Mouse (Mus musculus) cortical plate, adult 2 months (tissue): Measurements from ENCODE around the gene Prkch. TPM values are rescaled to one million over a fixed set of nuclear protein-coding genes. Genes with fewer than 3 reads are reported as not detected.

Source experiments
- H3K27ac ChIP-seq: fragments of 200-500 bp; 2 replicates; pipeline ENCODE4 v1.5.1; 2012; ENCODE audit warnings: low read length, control low read depth, inconsistent platforms; ENCODE audit not compliant: insufficient read depth
- H3K4me1 ChIP-seq: fragments of 200-500 bp; 2 replicates; pipeline ENCODE4 v1.6.1; 2011; ENCODE audit warnings: low read length; ENCODE audit not compliant: control insufficient read depth, insufficient read depth
- H3K4me3 ChIP-seq: fragments of 200-500 bp; 2 replicates; pipeline ENCODE4 v1.5.1; 2011; ENCODE audit warnings: mild to moderate bottlenecking, low read length, control low read depth; ENCODE audit not compliant: insufficient read depth
- CTCF ChIP-seq: fragments of 200-500 bp; IDR thresholded peaks from 2 replicates; pipeline ENCODE4 v1.5.1; 2011; ENCODE audit warnings: mild to moderate bottlenecking, control low read depth, low read length; ENCODE audit not compliant: insufficient read depth; ENCODE audit errors: extremely low read depth
- POLR2A ChIP-seq: fragments of 200-500 bp; IDR thresholded peaks from 2 replicates; pipeline ENCODE4 v1.6.1; 2011; ENCODE audit warnings: mild to moderate bottlenecking, low read length, control low read depth; ENCODE audit not compliant: insufficient read depth; ENCODE audit errors: extremely low read depth
- polyA plus RNA-seq: library from polyadenylated mRNA; depleted of rRNA; stranded (reverse); fragments of >200 nt; gene quantifications from 2 replicates; pipeline ENCODE4 v1.2.3, GENCODE M21; 2012

Prkch gene
- polyA plus RNA-seq, 1 experiment = 5.3 TPM

DNA sequence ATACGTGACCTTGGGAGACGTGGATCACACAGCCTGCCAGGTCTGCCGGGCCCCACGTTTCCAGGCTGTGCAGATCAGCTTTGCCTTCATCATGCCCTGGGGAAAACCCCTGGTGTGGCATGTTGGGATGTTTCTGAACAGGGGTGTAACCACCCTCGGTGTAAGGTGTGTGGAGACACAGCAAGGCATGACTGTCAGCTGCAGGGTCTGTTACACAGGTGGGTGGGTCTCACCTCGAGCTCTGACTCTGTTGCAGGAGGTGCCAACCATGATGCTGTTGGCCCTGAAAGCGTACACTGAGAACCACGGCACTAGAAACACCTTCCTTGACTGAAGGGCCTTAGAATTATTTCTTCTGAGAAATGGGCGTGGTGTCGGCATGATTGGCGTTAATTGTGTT, 46.6 kb downstream of the Prkch start:
- Histone ChIP-seq H3K27ac (no peak overlapping the region), H3K4me3 (no peak overlapping the region), H3K4me1 (no peaks in the 10 kb centered on the region)
- TF ChIP-seq POLR2A = no peak
- TF ChIP-seq CTCF = no peak

DNA sequence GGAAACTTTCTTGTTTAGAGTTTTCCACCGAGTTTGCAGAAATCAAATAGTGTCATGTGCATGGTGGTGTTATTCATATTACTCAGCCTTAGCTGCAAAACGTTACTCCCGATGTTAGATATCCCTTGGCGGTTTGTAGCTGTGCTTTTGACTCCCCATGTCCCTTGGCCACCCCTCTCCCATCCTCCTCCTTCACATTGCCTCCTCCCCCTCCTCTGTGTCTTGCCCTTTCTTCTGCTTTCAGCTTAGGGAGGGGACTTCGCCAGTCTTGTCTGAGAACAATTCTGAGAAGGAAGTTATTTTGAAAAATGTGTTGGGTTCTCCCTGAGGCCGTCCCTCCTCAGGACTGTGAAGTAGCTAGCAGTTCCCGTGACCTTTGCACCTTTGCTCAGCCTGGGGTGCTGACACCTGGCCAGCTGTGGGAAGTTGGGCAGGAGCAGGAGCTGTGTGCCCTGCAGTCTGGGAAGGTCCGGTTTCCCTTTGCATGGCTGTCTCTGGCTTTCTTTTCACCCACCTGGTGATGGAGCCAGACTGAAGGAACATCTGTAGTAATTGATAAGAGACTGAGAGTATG, 48.2 kb downstream of the Prkch start:
- Histone ChIP-seq H3K4me1 (no peaks in the 10 kb centered on the region), H3K4me3 (no peak overlapping the region), H3K27ac (no peak overlapping the region)
- no peak for TF ChIP-seq POLR2A
- TF ChIP-seq CTCF = no peak

DNA sequence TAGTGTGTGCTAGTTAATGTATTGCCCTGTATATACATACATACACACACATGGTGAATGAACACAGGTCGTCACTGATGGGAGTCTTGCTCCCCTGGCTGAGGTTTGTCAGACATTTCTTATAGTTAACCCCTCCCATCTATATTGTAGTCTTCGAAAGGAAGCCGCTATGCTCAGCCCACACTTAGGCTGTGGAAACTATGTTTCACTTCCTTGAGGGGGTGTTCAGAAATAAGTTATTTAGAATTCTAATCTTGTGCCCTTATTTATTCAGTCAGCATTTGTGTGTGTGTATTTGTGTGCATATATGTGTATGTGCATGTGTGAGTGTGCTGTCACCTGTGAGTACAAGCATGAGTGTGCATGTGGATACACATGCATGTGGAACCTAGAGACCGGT, 49.1 kb downstream of the Prkch start:
- TF ChIP-seq POLR2A = no peak
- TF ChIP-seq CTCF = no peak
- Histone ChIP-seq H3K4me3 (no peak overlapping the region), H3K27ac (no peak overlapping the region), H3K4me1 (no peaks in the 10 kb centered on the region)

DNA sequence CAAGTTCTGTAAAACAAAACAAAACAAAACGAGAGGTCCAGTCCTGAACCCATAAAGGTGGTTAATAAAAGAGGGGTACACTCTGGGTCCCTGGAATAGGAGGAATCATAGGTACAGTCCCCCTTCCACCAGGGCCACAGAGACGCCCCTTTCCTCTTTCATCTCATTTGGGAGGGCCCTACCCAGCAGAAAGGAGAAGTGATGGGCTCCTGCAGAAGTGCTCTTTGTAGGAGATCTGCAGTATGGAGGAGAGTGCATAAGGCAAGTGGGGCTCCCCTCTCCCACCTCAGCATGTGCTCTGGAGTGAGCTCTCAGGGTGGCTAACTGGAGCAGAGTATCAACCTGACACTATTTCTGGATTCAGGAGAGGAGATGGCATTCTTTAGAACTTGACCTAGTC, 55.0 kb downstream of the Prkch start:
- Histone ChIP-seq H3K4me1 (no peaks in the 10 kb centered on the region), H3K4me3 (no peak overlapping the region), H3K27ac (no peak overlapping the region)
- no peak for TF ChIP-seq CTCF

DNA sequence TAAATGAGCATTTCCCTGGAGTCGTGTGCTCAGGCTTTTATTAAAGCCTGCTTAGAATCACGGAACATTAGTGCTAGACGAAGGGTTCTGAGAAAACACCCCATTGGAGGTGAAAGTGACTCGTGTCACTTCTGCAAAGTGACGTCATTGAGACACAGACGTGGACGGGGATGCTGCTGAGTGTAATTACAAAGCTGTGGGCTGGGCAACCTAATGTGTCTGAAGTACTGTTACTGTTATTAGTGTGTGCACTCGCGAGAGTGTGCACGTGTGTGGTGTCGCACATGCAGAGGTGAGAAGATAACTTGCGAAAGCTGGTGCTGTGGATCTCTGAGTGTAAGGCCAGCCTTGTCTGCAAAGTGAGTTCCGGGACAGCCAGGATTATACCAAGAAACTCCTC, 56.6 kb downstream of the Prkch start:
- TF ChIP-seq CTCF (no peak), POLR2A (no peak)
- no peak overlapping the region for H3K27ac ChIP-seq
- no peak overlapping the region for H3K4me3 ChIP-seq
- H3K4me1 ChIP-seq = no peaks in the 10 kb centered on the region

DNA sequence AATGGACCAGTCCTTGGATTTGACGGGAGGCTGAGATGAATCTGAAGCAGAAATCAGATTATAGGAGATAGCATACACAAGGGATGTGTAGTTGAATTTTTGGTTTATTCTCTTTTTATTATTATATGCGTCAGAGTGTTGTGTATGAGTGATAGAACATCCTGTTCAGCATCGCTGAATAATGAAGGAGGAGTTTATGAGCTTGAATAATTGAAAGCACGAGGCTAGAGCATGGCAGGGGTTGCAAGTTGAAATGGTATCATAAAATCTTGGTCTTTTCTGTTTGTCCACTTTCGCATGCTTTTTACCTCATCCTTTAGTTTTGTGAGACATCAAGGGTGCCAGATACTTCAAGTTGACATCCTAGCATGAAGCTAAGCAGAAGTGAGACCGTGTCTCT, 60.6 kb downstream of the Prkch start:
- TF ChIP-seq POLR2A (no peak), CTCF (no peak)
- Histone ChIP-seq H3K4me1 (no peaks in the 10 kb centered on the region), H3K4me3 (no peak overlapping the region), H3K27ac (no peak overlapping the region)

DNA sequence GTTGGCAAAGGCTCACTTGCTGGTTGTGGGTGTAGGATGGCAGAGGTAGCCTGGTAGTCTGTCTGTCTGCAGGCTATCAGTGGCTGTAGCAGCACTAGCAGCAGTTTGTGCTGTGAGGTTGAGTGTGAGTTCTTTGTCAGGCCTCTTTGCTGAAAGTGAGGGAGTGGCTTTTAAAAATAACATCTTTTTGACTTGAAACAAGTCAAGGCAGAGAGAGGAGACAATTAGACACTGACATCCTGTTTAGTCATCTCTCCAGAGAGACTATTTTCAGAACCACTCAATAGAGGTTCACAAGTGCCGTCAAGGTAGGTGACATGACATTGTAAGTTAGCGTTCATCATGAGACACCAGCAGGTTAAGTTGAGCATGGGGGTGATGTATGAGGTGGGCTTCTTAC, 63.1 kb downstream of the Prkch start:
- H3K4me3 ChIP-seq = no peak overlapping the region
- no peaks in the 10 kb centered on the region for H3K4me1 ChIP-seq
- no peak for TF ChIP-seq CTCF
- no peak for TF ChIP-seq POLR2A

DNA sequence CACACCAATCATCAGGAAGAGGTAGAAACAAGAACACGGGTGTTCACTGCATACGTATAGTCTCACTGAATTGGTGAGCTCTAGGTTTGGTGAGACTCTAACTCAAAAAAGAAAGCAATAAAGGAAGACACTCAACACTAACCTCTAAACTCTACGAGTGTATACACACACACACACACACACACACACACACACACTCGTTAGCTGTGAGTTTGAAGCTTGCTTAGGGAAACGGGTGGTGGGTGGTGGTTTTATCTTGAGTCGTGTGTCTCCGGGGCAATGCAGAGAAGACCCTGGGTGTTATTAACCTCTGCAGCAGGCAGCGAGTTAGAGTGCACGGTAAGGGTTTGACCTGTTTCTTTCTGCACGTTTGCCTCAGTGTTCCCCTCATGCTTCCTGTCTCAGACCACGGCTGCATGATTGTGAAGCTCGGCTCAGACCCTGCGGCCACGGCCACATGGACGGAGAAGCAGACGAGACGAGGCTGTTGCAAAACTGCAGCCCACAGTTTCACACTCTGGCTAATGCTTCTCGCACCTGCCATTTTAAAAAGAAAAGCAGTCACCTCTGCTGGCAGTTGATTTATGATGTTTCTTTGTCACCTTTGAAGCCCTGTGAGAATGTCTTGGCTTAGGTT, 72.1 kb downstream of the Prkch start:
- H3K4me3 ChIP-seq = no peak overlapping the region
- TF ChIP-seq CTCF = no peak
- TF ChIP-seq POLR2A = no peak
- no peaks in the 10 kb centered on the region for H3K4me1 ChIP-seq
- no peak overlapping the region for H3K27ac ChIP-seq

More for the DNA sequence above, 63.1 kb downstream of the Prkch start:
- H3K27ac ChIP-seq = no peak overlapping the region

DNA sequence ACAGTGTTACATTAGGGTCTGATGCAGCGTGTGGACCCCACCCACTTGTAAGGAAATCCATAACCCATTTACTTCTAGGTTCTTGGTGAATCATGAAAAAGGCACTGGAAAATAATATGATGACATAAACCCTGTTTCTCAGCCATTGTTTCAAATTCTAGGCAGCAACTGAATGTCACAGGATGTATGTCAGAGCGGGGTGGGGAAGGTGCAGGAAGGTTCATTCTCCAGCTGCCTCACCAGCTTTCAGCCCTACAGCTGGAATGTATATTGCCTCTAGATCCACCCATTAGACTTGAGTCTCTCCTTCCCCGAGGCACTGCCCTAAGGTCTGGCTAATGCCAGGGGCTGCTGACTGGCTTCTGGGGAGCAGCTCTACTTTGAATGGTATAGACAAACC, 78.8 kb downstream of the Prkch start:
- Histone ChIP-seq H3K4me3 (no peak overlapping the region), H3K27ac (no peak overlapping the region), H3K4me1 (no peaks in the 10 kb centered on the region)
- TF ChIP-seq POLR2A (no peak), CTCF (no peak)

DNA sequence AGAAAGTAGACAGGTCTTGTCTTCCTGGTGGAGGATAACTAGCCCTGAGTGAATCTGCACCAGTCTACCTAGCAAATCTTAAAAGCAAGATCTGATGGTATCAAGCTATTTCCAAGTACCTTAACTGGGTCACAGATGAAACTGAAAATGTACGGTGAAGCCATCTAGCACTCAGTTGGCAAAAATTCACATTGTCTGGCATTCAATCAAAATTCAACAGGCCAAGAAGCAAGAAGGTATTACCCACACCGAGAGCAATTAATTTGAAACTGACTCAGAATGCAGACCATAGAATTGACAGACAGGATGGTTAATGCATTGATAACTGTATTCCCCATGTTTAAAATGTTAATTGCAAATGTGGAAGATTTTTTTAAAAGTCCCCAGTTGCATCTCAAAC, 82.1 kb downstream of the Prkch start:
- Histone ChIP-seq H3K27ac (no peak overlapping the region), H3K4me1 (no peaks in the 10 kb centered on the region), H3K4me3 (no peak overlapping the region)
- TF ChIP-seq CTCF = no peak
- TF ChIP-seq POLR2A = no peak
